Mouse (Mus musculus): Measurements from ENCODE around the gene Bcap29.
"Not testable (repeated sequence)": the region's sequence is repeated elsewhere in the genome, so short reads cannot be mapped to it uniquely, and the experiment has no call there.

The Bcap29 gene

DNA sequence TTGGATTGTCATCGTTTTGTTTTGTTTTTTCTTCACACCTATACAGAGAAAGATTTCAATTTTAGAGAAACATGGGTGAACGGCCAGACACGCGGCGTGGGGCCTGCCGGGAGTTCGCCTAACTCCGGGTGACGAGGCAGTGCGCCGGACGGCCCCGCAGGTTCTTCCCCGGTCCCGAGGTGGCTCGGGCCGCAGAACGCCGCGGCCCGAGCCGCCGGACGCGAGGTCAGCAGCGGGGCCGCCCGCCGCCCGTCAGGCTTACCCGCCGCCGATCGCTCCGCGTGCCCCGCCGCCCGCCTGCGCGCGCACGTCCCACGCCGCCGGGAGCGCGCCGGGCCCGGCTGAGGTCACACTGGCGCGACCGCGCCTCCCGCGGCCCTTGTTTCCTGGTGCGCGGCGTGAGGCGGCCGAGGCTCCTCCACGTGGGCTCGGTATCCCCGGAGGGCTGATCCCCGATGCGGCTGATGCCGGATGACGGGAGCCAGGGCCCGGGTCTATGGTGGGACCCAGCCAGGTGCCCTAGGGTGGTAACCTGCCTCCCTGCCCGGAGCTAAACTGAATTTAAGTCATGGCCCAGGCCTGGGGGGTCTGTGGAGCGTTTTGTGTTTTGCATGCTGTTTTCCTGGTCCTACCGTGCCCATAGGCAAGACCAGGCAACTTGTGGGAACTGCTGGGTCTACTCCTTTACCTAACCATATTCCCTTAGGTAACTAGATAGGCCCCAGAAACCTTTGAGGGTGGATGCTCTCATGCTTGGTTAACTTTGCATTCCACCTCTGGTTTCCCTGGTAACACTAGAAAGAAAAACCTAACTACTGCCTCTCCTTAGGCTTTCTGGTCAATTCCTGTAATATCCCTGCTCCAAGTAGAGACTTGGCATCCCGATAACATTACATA is at the start of gene Bcap29:
Gene Bcap29 (minus strand): TSS at position 316 of the 897 bp plus-strand sequence.
- peak; percentile 88 for DNase-seq (ENCODE audit: low spot score)

DNA sequence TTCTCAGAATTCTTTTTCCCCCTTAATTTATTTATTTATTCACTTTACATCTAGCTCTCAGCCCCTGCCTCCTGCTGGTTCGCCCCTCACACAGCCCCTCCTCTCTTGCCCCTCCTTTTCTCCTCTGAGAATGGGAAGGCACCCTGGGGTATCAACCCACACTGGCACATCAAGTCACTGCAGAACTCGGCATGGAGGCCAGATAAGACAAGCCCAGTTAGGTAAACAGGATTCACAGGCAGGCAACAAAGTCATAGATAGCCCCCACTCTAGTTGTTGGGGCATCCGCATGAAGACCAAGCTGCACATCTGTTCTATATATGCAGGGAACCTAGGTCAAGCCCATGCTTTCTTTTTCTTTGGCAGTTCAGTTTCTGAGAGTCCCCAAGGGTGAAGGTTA is 32.7 kb upstream of the Bcap29 start:
- DNase-seq (ENCODE audit: low spot score): no peak

DNA sequence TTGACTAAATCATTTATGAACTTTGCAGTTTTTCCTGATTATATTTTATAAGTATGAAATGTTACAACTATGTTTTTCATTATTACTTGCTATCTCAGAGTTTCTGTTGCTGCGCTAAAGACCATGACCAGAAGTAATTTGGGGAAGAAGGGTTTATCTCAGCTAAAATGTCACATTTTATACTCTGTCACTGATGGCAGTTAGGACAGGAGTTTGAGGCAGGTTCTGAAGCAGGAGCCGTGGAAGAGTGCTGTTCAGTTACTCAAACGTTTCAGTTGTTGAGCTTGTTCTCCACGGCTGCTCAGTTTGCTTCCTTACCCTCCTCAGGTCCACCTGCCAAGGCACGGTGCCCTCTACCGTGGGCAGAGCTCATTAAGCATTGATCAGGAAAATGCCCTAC is 31.5 kb upstream of the Bcap29 start:
- DNase-seq (ENCODE audit: low spot score): no peak

DNA sequence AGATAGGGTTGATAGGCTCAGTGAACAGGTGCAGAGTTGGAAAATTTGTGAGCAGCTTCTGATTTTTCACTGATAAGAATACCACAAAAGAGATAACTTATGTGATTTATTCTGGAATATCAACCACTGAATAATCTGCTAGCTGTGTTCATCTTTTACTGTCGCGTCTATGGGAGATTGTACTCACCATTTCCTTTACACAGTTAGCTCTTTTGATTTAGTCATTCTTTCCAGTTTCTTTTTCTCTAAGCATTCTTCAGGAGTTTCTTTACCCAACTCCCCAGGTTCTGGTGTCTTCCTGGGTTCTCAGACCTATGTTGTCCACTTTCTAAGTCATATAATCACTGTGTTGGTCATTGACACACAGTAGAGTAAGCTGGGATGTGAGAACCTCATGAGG is 22.4 kb upstream of the Bcap29 start:
- no peak for DNase-seq (ENCODE audit: low spot score)

DNA sequence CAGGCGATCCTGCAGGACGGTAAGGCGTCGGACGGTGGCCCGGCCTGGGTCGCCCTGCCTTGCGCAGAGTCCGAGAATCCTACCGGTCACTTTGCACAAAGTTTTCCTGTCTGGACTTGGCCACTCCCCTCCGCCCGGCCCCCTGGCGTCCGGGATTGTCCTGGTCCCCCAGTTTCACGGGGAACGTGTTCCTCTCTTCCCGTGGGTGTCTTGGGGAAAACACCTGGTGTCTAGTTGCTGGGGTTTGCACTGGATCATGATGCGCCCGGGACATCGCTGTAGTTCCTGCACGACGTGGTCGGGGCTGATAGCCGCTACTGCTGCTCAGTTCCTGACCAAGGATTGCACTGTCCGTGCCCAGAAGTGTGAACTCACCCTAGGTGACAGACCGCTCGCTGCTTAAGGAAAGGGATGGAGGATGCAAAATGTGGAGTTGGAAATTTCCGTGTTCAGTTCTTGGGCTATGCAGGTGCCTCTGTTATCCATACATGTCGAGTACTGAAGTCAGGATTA is 20.6 kb upstream of the Bcap29 start:
- DNase-seq (ENCODE audit: low spot score): no peak

DNA sequence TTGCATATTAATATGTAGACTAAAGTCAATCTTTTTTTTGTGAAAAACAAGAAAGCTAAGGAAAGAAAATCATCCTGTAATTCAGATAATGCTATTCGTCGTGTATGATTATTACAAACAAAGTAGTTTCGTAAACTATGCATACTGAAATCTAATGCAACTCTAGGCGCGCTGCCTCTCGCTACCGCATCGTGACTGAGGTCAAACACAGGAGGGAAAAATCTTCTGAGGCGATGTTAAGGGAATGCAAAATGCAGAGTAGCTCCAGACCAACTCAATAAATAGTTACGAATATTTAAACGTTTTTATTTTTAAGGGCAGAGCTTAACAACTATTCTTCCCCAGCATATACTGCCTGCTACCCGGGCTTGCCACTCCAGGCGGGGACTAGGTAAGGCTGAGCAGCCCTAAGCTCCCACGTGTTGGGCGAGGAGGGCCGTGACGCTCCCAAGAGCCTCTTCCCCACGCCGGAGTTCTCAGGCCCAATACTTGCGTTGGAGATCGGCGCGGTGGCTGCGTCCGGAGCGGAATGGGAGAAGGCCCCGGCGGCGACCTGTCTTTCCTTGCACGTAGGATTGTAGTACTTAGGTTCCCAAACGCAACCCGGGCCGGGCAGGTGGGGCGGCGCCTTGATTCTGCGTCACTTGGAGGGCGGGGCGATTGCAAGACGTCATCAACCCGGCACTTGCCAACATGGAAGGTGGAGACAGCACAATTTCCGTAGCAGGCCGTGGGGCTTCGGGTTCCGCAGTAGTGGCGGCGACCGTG is 19.9 kb upstream of the Bcap29 start, which contains the start of the genes Dus4l and Cog5:
Gene Dus4l (minus strand): TSS at position 630 of the 768 bp plus-strand sequence.
Gene Cog5 (plus strand): TSS at position 673 of the 768 bp plus-strand sequence.
- peak; percentile 98 for DNase-seq (ENCODE audit: low spot score)

DNA sequence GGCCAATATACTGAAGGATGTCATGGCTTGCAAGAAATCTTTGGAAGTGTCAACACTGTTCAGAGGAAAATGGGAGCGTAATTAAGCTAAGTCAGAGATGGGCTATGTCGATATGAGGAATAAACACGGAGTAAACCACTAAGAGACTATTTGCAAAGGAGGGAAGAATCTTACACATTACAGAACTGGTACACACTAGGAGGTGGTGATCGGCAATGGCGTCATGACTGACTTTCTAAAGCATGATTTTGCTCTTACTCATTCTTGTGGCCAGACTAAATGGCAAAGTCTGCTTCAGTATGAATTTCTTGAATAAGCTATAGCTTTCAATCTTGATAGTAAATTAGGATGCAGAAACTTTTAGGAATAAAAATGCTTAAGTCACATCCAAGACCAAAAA is 19.2 kb upstream of the Bcap29 start:
- DNase-seq (ENCODE audit: low spot score): no peak

DNA sequence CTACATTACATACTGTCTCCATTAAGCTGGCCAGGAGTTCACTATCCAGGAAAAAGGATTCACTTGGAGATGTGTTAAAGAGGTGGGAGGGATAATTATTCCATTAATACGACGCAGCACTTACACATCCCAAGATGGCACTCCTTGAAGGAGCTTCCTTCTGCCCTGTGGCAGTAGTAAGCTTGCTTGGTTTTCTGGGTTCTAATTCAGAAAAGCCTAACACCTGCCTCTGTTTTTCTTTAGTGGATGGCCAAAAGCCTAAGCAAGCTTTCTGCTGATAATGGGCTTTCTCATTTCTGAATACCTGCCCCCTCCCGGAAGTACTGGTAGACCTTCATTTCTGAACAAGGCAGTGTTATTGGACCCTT is 766 bp upstream of the Bcap29 start:
- no peak for DNase-seq (ENCODE audit: low spot score)

DNA sequence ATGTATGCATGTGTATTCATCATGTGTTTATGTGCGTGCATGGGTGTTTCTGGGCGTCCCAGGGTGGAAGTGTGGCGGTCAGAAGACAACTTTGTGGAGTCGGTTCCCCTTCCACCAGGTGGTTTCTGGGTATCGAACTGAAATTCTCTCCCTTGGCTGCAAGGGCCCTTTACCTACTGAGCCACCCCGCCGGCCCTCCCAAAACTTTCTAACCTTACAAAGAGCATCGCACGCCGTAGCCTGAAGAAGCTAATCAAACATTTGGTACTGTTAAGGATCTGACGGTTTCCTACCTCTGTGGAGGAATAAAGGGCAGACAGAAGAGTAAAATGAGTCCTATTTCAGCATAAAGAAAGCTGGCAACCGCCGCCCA is 502 bp downstream of the Bcap29 start:
- DNase-seq (ENCODE audit: low spot score): peak; percentile 48

DNA sequence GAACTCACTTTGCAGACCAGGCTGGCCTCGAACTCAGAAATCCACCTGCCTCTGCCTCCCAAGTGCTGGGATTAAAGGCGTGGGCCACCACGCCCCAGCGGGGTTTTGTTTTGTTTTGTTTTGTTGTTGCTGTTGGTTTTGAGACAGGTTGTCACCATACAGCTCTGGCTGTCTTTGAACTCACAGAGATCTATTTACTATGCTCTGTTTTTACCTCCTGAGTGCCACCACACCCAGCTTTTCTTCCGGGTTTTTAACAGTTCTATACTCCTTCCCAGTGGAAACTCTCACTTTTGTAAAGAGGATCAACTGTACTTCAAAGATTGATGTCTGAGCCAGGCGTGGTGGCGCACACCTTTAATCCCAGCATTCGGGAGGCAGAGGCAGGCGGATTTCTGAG is 6.1 kb downstream of the Bcap29 start:
- not testable (repeated sequence) for DNase-seq (ENCODE audit: low spot score)

DNA sequence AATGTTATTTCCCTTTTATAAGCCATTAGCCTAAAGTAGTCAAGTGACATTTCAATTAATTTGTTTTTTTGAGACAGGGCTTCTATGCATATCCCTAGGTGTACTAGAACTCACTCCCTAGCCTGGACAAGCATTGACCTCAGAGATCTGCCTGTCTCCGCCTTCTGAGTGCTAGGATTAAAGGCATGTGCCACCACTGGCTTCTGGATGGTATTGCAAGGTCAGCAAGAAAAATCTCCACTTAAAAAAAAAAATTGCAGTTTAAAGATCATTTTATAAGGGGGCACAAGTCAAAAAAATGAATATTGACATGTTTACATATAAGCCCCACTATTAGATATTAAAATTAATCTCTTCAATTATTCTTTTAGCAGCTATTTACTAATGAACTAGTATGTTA is 9.4 kb downstream of the Bcap29 start:
- no peak for DNase-seq (ENCODE audit: low spot score)

DNA sequence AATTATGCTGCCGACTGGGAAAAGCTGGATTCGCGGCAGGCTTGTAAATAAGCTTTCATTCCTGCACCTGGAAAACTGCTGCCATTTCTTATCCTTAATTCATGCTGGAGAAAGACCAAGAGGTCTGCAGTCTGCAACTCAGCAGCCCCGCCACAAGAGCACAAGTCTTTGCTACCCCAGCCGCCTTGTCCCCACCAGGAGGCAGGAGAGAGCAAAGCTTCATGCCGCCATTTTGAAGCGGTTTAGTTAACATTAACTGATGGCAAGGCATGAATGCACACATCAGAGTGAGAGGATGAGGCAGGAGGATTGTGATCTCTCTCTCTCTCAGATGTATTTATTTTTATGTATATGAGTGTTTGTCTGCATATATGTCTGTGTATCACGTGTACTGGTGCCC is 14.4 kb downstream of the Bcap29 start:
- DNase-seq (ENCODE audit: low spot score): no peak

DNA sequence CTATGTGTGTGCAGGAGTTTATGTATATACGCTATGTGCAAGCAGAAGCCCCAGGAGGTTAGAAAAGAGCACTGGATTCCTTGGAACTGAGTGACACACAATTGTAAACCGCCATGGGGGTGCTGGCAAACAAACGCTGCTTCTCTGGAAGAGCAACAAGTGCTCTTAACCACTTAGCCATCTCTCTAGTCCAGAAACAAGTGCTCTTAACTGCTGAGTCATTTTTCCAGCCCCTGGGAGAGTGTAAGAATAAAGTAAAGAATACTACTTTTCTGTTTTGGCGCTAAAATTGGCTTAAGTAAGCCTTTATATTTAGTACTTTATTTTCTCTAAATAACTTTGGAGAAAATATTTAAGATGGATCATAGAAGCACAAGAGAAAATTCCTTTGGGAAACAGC is 21.1 kb downstream of the Bcap29 start:
- DNase-seq (ENCODE audit: low spot score): no peak

DNA sequence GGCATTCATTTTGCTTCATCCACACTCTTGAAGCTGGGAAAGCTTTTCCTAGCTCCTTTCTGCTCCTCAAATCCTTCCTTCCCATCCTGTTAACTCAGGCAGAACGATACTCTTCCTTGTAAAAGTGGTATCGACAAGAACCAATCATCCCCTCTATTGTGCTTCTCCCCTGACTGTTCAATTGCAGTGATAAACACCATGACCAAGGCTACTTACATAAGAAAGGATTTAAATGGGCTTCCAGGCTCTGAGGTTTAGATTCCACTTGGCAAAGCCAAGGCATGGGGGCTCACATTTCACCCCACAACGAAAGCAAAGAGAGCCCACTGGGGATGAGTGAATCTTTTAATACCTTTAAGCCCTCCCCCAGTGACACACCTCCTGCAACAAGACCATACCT is 26.3 kb downstream of the Bcap29 start:
- DNase-seq (ENCODE audit: low spot score): no peak

DNA sequence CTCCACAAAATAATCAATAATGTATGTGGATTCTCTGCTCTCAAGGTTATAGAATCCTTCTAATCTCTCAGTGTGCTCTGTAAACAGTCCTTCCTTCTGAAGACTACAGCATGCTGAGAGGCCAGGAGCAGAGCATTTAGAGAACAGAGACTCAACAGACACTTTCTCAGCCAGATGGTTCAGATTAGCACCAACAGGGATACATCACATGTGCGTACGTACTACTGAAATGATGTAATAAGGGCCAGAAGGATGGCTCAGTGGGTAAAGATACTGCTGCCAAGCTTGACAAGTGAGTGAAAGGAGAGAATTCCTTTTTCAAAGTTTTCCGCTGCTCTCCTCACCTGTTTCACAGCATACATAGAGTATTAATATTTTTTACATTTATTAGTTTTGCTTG is 29.6 kb downstream of the Bcap29 start:
- no peak for DNase-seq (ENCODE audit: low spot score)

DNA sequence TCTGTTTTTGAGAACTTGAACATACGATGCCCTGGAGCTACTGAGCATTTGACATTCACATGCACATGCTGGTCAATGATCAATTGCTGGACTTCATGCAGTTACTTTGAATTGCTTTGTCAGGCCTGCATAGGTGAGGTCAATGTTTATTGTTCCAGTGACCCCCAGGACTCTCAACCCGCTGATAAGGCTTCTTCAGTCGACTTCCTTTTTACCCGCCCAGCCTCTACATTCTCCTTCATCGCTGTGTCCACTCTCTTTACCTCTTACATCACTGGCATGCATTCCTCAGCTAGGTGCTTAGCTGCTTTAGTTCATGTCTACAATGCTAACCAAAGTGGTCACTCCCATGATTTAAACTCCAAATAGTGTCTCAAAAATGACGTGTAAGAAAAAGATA is 30.9 kb downstream of the Bcap29 start:
- DNase-seq (ENCODE audit: low spot score): no peak

DNA sequence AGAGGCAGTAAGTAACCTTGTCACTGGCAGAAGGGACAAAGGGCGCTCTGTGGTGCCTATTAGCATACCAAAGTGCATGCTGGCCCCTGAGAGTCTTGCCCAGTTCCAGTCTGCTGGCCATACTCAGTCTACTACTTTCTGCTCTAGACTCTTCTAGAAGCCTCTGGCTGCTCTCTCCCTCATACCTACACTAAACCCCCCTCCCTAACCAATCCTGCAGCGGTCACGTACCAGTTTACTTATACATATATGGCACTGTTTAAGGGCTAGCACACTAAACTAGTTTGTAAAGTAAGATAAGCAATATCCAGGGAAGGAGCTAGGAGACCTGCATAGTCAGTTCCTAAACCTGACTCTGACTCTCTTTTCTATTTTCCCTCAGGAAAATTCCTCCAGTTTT is 40.2 kb downstream of the Bcap29 start:
- no peak for DNase-seq (ENCODE audit: low spot score)

DNA sequence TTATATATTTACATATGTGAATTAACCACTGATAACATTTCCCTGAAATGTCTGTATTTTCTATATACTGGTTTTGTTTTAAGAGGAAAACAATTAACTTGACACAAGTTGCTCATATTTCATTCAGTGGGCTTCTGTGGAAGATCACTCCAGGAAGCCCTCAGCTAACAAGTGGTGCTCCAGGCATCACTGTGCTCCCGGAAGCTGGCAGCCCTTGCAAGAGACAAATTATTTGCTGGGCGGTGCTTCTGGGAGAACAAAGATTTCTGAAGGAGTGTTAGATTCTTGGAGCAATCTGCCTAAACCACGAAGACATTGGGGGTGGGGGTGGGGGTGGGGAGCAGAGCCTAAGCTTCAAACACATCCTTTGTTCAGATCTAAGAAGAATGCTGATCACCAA is 42.4 kb downstream of the Bcap29 start:
- no peak for DNase-seq (ENCODE audit: low spot score)

DNA sequence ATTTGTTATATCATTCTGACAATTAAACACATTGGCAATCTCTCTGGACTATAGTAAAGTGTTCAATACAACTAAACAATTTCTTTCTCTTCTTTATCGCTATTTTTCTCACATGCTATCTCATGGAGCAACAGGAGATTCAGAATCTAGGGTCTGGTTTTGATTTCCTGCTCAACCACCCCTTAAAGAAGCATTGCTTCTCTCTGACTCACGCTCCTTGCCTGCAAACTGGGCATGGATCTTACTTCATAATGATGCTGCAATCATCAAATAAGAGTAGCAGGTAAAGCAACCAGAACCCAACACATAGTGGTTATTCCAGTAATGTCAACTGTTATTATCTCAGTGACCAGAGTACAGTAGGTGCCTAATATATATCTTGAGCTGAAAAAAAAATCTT is 50.7 kb downstream of the Bcap29 start:
- no peak for DNase-seq (ENCODE audit: low spot score)

DNA sequence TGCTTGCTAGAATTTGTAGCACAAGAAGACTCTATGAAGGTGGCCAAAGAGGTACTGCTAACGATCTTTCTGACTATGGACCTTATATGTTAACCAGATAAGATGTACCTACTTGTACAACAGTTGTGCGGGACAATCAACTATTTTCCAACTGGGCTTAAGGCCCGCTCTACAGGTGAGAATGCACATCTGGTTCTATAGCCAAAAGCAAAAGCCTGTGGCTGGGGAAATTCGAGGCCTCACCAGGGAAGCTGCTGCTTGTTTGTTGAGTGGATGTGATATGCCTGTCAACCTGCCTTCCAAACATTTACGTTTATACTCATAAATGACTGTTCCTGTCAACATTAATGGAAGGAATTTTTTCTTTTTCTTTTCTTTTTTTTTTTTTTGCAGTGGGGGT is 52.4 kb downstream of the Bcap29 start:
- DNase-seq (ENCODE audit: low spot score): no peak

DNA sequence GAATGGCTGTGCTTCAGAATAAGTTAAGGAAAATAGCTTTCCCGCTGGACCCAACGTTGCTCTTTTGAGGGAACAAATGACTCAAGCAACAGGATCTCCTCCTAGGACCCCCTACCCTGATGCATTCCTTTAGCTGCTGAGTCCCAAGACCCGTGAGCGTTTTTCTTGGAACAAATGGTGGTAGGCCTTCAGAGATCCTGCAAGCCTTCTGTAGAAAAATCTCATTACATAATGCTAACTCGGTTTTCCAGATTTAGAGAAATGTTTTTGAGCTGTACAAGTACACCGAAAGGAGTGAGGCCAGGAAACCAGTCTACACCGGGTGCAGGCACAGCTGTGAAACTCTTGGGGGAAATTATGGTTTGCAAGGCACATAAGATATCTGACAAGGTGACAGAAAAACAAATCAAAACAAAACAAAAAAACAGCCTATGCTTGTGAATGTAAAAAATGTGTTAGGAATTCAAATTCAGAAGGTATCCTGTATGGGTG is 53.1 kb downstream of the Bcap29 start:
- no peak for DNase-seq (ENCODE audit: low spot score)

DNA sequence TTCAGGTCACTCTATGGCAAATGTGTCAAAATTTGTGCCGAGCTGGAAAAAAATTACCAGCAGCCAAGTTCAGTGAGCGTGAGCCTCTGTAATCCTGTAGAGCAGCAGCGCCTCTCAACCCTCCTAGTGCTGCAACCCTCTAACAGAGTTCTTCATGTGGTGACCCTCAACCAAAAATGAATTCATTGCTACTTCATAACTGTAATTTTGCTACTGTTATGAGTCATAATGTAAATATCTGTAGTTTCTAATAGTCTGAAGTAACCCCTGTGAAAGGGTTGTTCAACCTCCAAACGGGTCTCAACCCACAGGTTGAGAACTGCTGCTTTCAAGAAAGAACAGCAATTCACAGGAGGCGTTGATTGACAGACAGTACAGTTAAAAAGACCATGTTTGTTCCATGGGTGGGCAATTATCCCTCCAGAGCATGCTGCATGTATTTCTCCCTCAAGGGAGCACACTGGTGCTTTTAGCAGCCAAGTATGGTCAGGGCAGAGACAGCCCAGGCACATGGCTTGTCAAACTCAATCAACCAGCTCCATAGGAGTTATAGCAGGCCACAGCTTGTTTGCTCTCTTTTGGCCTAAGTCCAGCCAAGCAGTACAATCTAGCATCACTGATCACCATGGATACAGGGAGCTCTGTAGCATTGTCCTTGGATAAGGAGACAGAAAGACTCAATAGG is 53.7 kb downstream of the Bcap29 start:
- no peak for DNase-seq (ENCODE audit: low spot score)

Measured in testis, postnatal 10 days (tissue).